In the genomic region with DNA sequence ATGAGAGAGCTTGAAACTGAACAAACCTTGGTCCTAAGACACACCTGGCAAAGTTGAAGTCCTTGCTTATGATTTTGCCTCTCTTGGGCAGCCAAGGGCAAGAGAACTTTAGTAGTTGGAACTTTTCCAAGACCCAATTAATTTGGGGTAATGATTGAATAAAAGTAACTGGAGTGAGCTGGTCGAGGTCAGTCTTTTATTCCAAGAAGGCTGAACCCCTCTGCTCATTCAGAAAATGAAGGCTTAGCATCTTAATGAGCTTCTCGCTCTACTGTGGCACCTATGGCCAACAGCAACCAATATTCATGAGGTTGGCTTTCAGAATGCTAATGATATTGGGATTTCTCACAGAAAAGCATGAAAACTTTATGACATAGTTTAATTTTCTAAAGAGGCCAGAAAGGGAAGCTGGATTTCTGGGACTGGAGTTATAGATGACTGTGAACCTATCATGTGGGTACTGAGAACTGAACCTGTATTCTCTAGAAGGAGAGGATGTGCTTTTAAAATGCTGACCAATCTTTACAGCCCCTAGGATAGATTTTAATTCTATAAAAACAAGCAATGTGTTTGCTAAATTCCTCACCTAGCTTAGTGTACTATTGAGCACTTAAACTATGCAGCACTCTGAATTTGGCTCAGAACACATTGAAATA, we compare ENCODE assay signal across 26 mouse cellular contexts.
DNase-seq lines count a peak whose midpoint lies in the region; ATAC-seq and TF ChIP-seq lines count a peak whose summit lies in the region.
"Had no signal": no experiment of that assay in that cellular context is flagged by ENCODE, and none has a peak within 500 bp of the region (broad histone marks: within the 10 kb centered on the region; RNA-seq: fewer than 3 reads in every experiment).

No protein-coding gene starts in this region.

- no peaks in the 10 kb centered on the region for H3K9me3 ChIP-seq in forebrain, embryonic 11.5 days (ENCODE audit: control insufficient read depth, low read length)
- no peaks in the 10 kb centered on the region for H3K9me3 ChIP-seq in forebrain, postnatal 0 days (ENCODE audit: low read length)
- no peaks in the 10 kb centered on the region for H3K9me3 ChIP-seq in midbrain, embryonic 12.5 days
- no peaks in the 10 kb centered on the region for H3K9me3 ChIP-seq in midbrain, embryonic 15.5 days
- no peaks in the 10 kb centered on the region for H3K9me3 ChIP-seq in forebrain, embryonic 16.5 days (ENCODE audit: control insufficient read depth, low read length)
- H3K9me3 ChIP-seq: embryonic facial prominence, embryonic 12.5 days; liver, embryonic 15.5 days; lung, embryonic 15.5 days; midbrain, embryonic 10.5 days had no signal

- TF ChIP-seq CTCF in forebrain, postnatal 0 days (IDR thresholded peaks at IDR 0.05; ENCODE audit: low read depth) = no peak

- no peaks in the 10 kb centered on the region for H3K36me3 ChIP-seq in forebrain, embryonic 11.5 days (ENCODE audit: control insufficient read depth, insufficient read depth, low read length)
- H3K36me3 ChIP-seq in forebrain, postnatal 0 days (ENCODE audit: insufficient read depth) = no peaks in the 10 kb centered on the region
- no peaks in the 10 kb centered on the region for H3K36me3 ChIP-seq in midbrain, embryonic 12.5 days
- H3K36me3 ChIP-seq in midbrain, embryonic 15.5 days (replicated peaks) = no peaks in the 10 kb centered on the region
- H3K36me3 ChIP-seq in forebrain, embryonic 16.5 days (ENCODE audit: control insufficient read depth, insufficient read depth) = no peaks in the 10 kb centered on the region
- H3K36me3 ChIP-seq: embryonic facial prominence, embryonic 12.5 days; liver, embryonic 15.5 days; lung, embryonic 15.5 days; midbrain, embryonic 10.5 days had no signal

- no peak overlapping the region for H3K4me2 ChIP-seq in forebrain, embryonic 11.5 days (ENCODE audit: low read depth, low read length, severe bottlenecking)
- H3K4me2 ChIP-seq in forebrain, postnatal 0 days (ENCODE audit: low read depth) = no peak overlapping the region
- H3K4me2 ChIP-seq in midbrain, embryonic 12.5 days (replicated peaks) = no peak overlapping the region
- H3K4me2 ChIP-seq in midbrain, embryonic 15.5 days = no peak overlapping the region
- no peak overlapping the region for H3K4me2 ChIP-seq in forebrain, embryonic 16.5 days (ENCODE audit: low read length)
- H3K4me2 ChIP-seq: embryonic facial prominence, embryonic 12.5 days; liver, embryonic 15.5 days; lung, embryonic 15.5 days had no signal

- 26% methylated on average over 2 of the region's 2 CpGs for WGBS in forebrain, embryonic 11.5 days
- WGBS in forebrain, postnatal 0 days = 13% methylated on average over 2 of the region's 2 CpGs
- 29% methylated on average over 2 of the region's 2 CpGs for WGBS in midbrain, embryonic 12.5 days
- 15% methylated on average over 2 of the region's 2 CpGs for WGBS in midbrain, embryonic 15.5 days
- 8% methylated on average over 2 of the region's 2 CpGs for WGBS in forebrain, embryonic 16.5 days

- ATAC-seq in forebrain, embryonic 11.5 days (replicated peaks; ENCODE audit: low FRiP score) = peak; percentile 89
- no peak for ATAC-seq in forebrain, postnatal 0 days
- ATAC-seq in midbrain, embryonic 12.5 days (ENCODE audit: low FRiP score, low read depth) = peak; percentile 47; the same call in 1 of the 2 replicates
- no peak for ATAC-seq in midbrain, embryonic 15.5 days (replicated peaks)
- peak; percentile 72 for ATAC-seq in forebrain, embryonic 16.5 days
- ATAC-seq: activated CD4-positive, CD25-positive, alpha-beta regulatory T cell, adult 4 months; hindbrain, embryonic 16.5 days had no signal

- H3K4me3 ChIP-seq in forebrain, embryonic 11.5 days (ENCODE audit: low read depth, low read length) = no peak overlapping the region
- no peak overlapping the region for H3K4me3 ChIP-seq in forebrain, postnatal 0 days (ENCODE audit: low read depth, low read length)
- H3K4me3 ChIP-seq in midbrain, embryonic 12.5 days = no peak overlapping the region
- H3K4me3 ChIP-seq in midbrain, embryonic 15.5 days = no peak overlapping the region
- no peak overlapping the region for H3K4me3 ChIP-seq in forebrain, embryonic 16.5 days (replicated peaks; ENCODE audit: low read length)
- H3K4me3 ChIP-seq: embryonic facial prominence, embryonic 12.5 days; liver, embryonic 15.5 days; lung, embryonic 15.5 days; midbrain, embryonic 10.5 days had no signal

- no peak overlapping the region for H3K9ac ChIP-seq in forebrain, embryonic 11.5 days (ENCODE audit: low read length)
- H3K9ac ChIP-seq in forebrain, postnatal 0 days = no peak overlapping the region
- no peak overlapping the region for H3K9ac ChIP-seq in midbrain, embryonic 12.5 days (replicated peaks)
- H3K9ac ChIP-seq in midbrain, embryonic 15.5 days = no peak overlapping the region
- H3K9ac ChIP-seq in forebrain, embryonic 16.5 days (replicated peaks; ENCODE audit: low read depth, low read length) = no peak overlapping the region
- H3K9ac ChIP-seq: embryonic facial prominence, embryonic 12.5 days; liver, embryonic 15.5 days; lung, embryonic 15.5 days had no signal

- no peak for DNase-seq in forebrain, embryonic 11.5 days (ENCODE audit: low spot score)
- DNase-seq in forebrain, postnatal 0 days = no peak
- DNase-seq in kidney, postnatal 10 days = peak; percentile 4
- DNase-seq in liver = no peak
- no peak for DNase-seq in cerebellum, adult 8-10 months
- DNase-seq: adrenal gland, adult 2 months; adrenal gland, postnatal 36 days; cerebellum, adult 9-10 months; cerebellum, postnatal 36 days; embryo, embryonic 11 days; gastrocnemius, postnatal 10 days; heart, postnatal 14 days; layer of hippocampus, postnatal 36 days; right cerebral cortex, postnatal 25 days; spleen, adult 18-20 months; thymus, postnatal 14 days had no signal

- H3K27ac ChIP-seq in forebrain, embryonic 11.5 days (ENCODE audit: low read depth, low read length) = no peak overlapping the region
- H3K27ac ChIP-seq in forebrain, postnatal 0 days (ENCODE audit: low read depth, low read length) = no peak overlapping the region
- no peak overlapping the region for H3K27ac ChIP-seq in midbrain, embryonic 12.5 days (replicated peaks)
- no peak overlapping the region for H3K27ac ChIP-seq in midbrain, embryonic 15.5 days
- H3K27ac ChIP-seq in forebrain, embryonic 16.5 days (ENCODE audit: low read length) = no peak overlapping the region
- H3K27ac ChIP-seq: embryonic facial prominence, embryonic 12.5 days; liver, embryonic 15.5 days; lung, embryonic 15.5 days; midbrain, embryonic 10.5 days had no signal

- H3K27me3 ChIP-seq in forebrain, embryonic 11.5 days (ENCODE audit: control insufficient read depth, insufficient read depth, low read length) = no peaks in the 10 kb centered on the region
- no peaks in the 10 kb centered on the region for H3K27me3 ChIP-seq in forebrain, postnatal 0 days (ENCODE audit: insufficient read depth, low read length)
- no peaks in the 10 kb centered on the region for H3K27me3 ChIP-seq in midbrain, embryonic 12.5 days
- H3K27me3 ChIP-seq in midbrain, embryonic 15.5 days (replicated peaks) = no peaks in the 10 kb centered on the region
- H3K27me3 ChIP-seq in forebrain, embryonic 16.5 days (replicated peaks; ENCODE audit: control insufficient read depth, insufficient read depth, low read length) = no peaks in the 10 kb centered on the region
- H3K27me3 ChIP-seq: CH12.LX; embryonic facial prominence, embryonic 12.5 days; liver, embryonic 15.5 days; lung, embryonic 15.5 days had no signal

- H3K4me1 ChIP-seq in forebrain, embryonic 11.5 days (replicated peaks; ENCODE audit: control insufficient read depth, insufficient read depth, low read length) = 0 out of 2 replicates have a peak, but pooled peaks cover 2% of the 10 kb centered on the region
- no peaks in the 10 kb centered on the region for H3K4me1 ChIP-seq in forebrain, postnatal 0 days (ENCODE audit: insufficient read depth)
- H3K4me1 ChIP-seq in midbrain, embryonic 12.5 days = 0 out of 2 replicates have a peak, but pooled peaks cover 4% of the 10 kb centered on the region
- no peaks in the 10 kb centered on the region for H3K4me1 ChIP-seq in midbrain, embryonic 15.5 days
- H3K4me1 ChIP-seq in forebrain, embryonic 16.5 days (replicated peaks; ENCODE audit: control insufficient read depth, insufficient read depth, low read length) = peaks cover 4% of the 10 kb centered on the region; the same call in 1 of the 2 replicates
- H3K4me1 ChIP-seq: embryonic facial prominence, embryonic 12.5 days; liver, embryonic 15.5 days; lung, embryonic 15.5 days had no signal

Comparison
In these comparisons a context has a peak if more than half of its experiments do, and no peak if none do; other contexts are left out.
1. ATAC-seq: peak in forebrain, embryonic 11.5 days (single experiment), midbrain, embryonic 12.5 days (single experiment) and forebrain, embryonic 16.5 days (single experiment); none in forebrain, postnatal 0 days (single experiment) and midbrain, embryonic 15.5 days (single experiment).